Comparison of ENCODE assay signal across 15 mouse cellular contexts in the genomic region with DNA sequence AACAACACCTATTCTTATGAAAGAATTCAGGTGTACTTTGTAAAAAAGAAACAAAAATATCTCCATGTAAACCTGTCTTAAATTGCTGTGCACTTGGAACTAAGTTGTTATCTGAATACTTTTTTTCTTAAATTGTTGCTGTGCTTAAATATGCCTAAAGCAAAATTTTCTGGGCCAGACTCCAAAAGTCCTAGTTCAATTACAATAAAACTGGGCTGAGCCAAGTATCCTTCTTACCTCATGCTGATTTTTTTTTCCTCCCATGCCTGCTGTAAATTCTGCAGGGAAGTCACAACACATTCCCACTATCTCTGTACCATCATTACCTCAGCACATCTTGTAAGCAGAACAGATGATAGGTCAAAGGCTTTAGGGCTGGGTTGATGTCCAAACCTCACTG.
"Had no signal": no experiment of that assay in that cellular context is flagged by ENCODE, and none has a peak within 500 bp of the region (broad histone marks: within the 10 kb centered on the region; RNA-seq: fewer than 3 reads in every experiment).

No protein-coding gene starts in this region.

- H3K36me3 ChIP-seq: liver, embryonic 15.5 days; midbrain, embryonic 13.5 days; neural tube, embryonic 12.5 days had no signal

- H3K4me2 ChIP-seq: liver, embryonic 15.5 days; midbrain, embryonic 11.5 days; midbrain, embryonic 13.5 days; neural tube, embryonic 12.5 days had no signal

- H3K9ac ChIP-seq: liver, embryonic 15.5 days; liver, postnatal 0 days; midbrain, embryonic 13.5 days; neural tube, embryonic 12.5 days had no signal

- H3K4me3 ChIP-seq: liver, embryonic 15.5 days; megakaryocyte, embryonic 14.5 days; midbrain, embryonic 13.5 days; neural tube, embryonic 12.5 days had no signal

- H3K27ac ChIP-seq: liver, embryonic 15.5 days; macrophage; midbrain, embryonic 13.5 days; neural tube, embryonic 12.5 days had no signal

- H3K9me3 ChIP-seq: liver, embryonic 15.5 days; midbrain, embryonic 13.5 days; neural tube, embryonic 12.5 days had no signal

- DNase-seq: liver, postnatal 0 days; lung, adult 2 months; lung, postnatal 10 days; right cerebral cortex, postnatal 14 days; spleen, adult 18-20 months; thymus, adult 2 months; thymus, postnatal 25 days; thymus, postnatal 4 days had no signal

- H3K4me1 ChIP-seq: liver, embryonic 15.5 days; megakaryocyte, embryonic 14.5 days; midbrain, embryonic 13.5 days; neural tube, embryonic 12.5 days had no signal

- H3K27me3 ChIP-seq: liver, embryonic 15.5 days; megakaryocyte, embryonic 14.5 days; midbrain, embryonic 13.5 days; neural tube, embryonic 12.5 days had no signal

- ATAC-seq: liver, postnatal 0 days; midbrain, embryonic 13.5 days; midbrain, embryonic 16.5 days had no signal
